Mouse (Mus musculus): ENCODE measurements around the gene Disp3. TPM values are rescaled to one million over a fixed set of nuclear protein-coding genes. Genes with fewer than 3 reads are reported as not detected.
A peak's percentile ranks its signal among the peaks of the same experiment; 100 is the strongest.

The Disp3 gene
- polyA plus RNA-seq, 1 experiment from 2014 or later, result 0.14 TPM

- H3K9ac ChIP-seq, result no peak overlapping the region
- 61% methylated on average over 10 of the region's 10 CpGs for WGBS
- no peaks in the 10 kb centered on the region for H3K36me3 ChIP-seq
- no peaks in the 10 kb centered on the region for H3K4me1 ChIP-seq
- no peak overlapping the region for H3K27ac ChIP-seq
- no peak for ATAC-seq (ENCODE audit: insufficient read depth, low FRiP score, low read depth)
- no peak overlapping the region for H3K4me3 ChIP-seq (replicated peaks)
- no peaks in the 10 kb centered on the region for H3K9me3 ChIP-seq
- H3K27me3 ChIP-seq (replicated peaks), result no peaks in the 10 kb centered on the region
- H3K4me2 ChIP-seq, result no peak overlapping the region
Measured at GRCm38 (mm10) chr4:148314396-148314795, 26.6 kb upstream of the Disp3 start.

GRCm38 (mm10) chr4:148313601-148314000 is 25.8 kb upstream of the Disp3 start:
- ATAC-seq (ENCODE audit: insufficient read depth, low FRiP score, low read depth), result no peak
- Histone ChIP-seq H3K4me2 (no peak overlapping the region), H3K27ac (no peak overlapping the region), H3K4me3 (replicated peaks) (no peak overlapping the region), H3K9ac (no peak overlapping the region), H3K36me3 (no peaks in the 10 kb centered on the region), H3K27me3 (replicated peaks) (no peaks in the 10 kb centered on the region), H3K9me3 (no peaks in the 10 kb centered on the region), H3K4me1 (no peaks in the 10 kb centered on the region)
- 24% methylated on average over 8 of the region's 8 CpGs for WGBS

GRCm38 (mm10) chr4:148312296-148313116 is 24.7 kb upstream of the Disp3 start:
- WGBS, result 65% methylated on average over 16 of the region's 16 CpGs

GRCm38 (mm10) chr4:148310845-148311244 is 23.1 kb upstream of the Disp3 start:
- no peak overlapping the region for H3K4me2 ChIP-seq
- no peaks in the 10 kb centered on the region for H3K4me1 ChIP-seq
- H3K4me3 ChIP-seq (replicated peaks), result no peak overlapping the region
- no peaks in the 10 kb centered on the region for H3K9me3 ChIP-seq
- H3K27ac ChIP-seq, result no peak overlapping the region
- H3K27me3 ChIP-seq (replicated peaks), result no peaks in the 10 kb centered on the region
- no peak overlapping the region for H3K9ac ChIP-seq
- no peak for ATAC-seq (ENCODE audit: insufficient read depth, low FRiP score, low read depth)
- 79% methylated on average over 7 of the region's 7 CpGs for WGBS
- no peaks in the 10 kb centered on the region for H3K36me3 ChIP-seq

More at GRCm38 (mm10) chr4:148312296-148313116, 24.7 kb upstream of the Disp3 start:
- H3K4me1 ChIP-seq, result no peaks in the 10 kb centered on the region
- no peak overlapping the region for H3K27ac ChIP-seq
- H3K27me3 ChIP-seq (replicated peaks), result no peaks in the 10 kb centered on the region
- no peak overlapping the region for H3K4me3 ChIP-seq (replicated peaks)
- no peak overlapping the region for H3K4me2 ChIP-seq
- 0 out of 2 replicates have a peak, but pooled peaks have one; percentile 10 for ATAC-seq (ENCODE audit: insufficient read depth, low FRiP score, low read depth)
- no peak overlapping the region for H3K9ac ChIP-seq
- H3K9me3 ChIP-seq, result no peaks in the 10 kb centered on the region
- no peaks in the 10 kb centered on the region for H3K36me3 ChIP-seq

- 54% methylated on average over 4 of the region's 4 CpGs for WGBS
- H3K36me3 ChIP-seq, result no peaks in the 10 kb centered on the region
- H3K4me3 ChIP-seq (replicated peaks), result no peak overlapping the region
- H3K4me2 ChIP-seq, result no peak overlapping the region
- no peaks in the 10 kb centered on the region for H3K9me3 ChIP-seq
- no peak overlapping the region for H3K9ac ChIP-seq
- no peak overlapping the region for H3K27ac ChIP-seq
- no peaks in the 10 kb centered on the region for H3K4me1 ChIP-seq
- H3K27me3 ChIP-seq (replicated peaks), result no peaks in the 10 kb centered on the region
- ATAC-seq (ENCODE audit: insufficient read depth, low FRiP score, low read depth), result no peak; the same call in 1 of the 2 replicates
Measured at GRCm38 (mm10) chr4:148310126-148310525, 22.4 kb upstream of the Disp3 start.

GRCm38 (mm10) chr4:148306406-148307083 is 18.8 kb upstream of the Disp3 start:
- no peak overlapping the region for H3K27ac ChIP-seq
- H3K27me3 ChIP-seq (replicated peaks), result no peaks in the 10 kb centered on the region
- H3K9ac ChIP-seq, result no peak overlapping the region
- ATAC-seq (ENCODE audit: insufficient read depth, low FRiP score, low read depth), result peak; percentile 19; the same call in 1 of the 2 replicates
- H3K36me3 ChIP-seq, result no peaks in the 10 kb centered on the region
- WGBS, result 39% methylated on average over 16 of the region's 16 CpGs
- no peak overlapping the region for H3K4me3 ChIP-seq (replicated peaks)
- H3K4me2 ChIP-seq, result no peak overlapping the region
- no peaks in the 10 kb centered on the region for H3K9me3 ChIP-seq
- no peaks in the 10 kb centered on the region for H3K4me1 ChIP-seq

GRCm38 (mm10) chr4:148298720-148299119 is 11.0 kb upstream of the Disp3 start:
- Histone ChIP-seq H3K27me3 (replicated peaks) (no peaks in the 10 kb centered on the region), H3K9ac (no peak overlapping the region), H3K4me3 (replicated peaks) (no peak overlapping the region), H3K27ac (no peak overlapping the region), H3K4me1 (no peaks in the 10 kb centered on the region), H3K4me2 (no peak overlapping the region), H3K36me3 (no peaks in the 10 kb centered on the region), H3K9me3 (no peaks in the 10 kb centered on the region)
- no peak for ATAC-seq (ENCODE audit: insufficient read depth, low FRiP score, low read depth)
- WGBS, result 52% methylated on average over 5 of the region's 5 CpGs

- H3K27me3 ChIP-seq (replicated peaks), result no peaks in the 10 kb centered on the region
- no peaks in the 10 kb centered on the region for H3K9me3 ChIP-seq
- H3K4me1 ChIP-seq, result no peaks in the 10 kb centered on the region
- H3K4me2 ChIP-seq, result no peak overlapping the region
- no peak overlapping the region for H3K27ac ChIP-seq
- no peak overlapping the region for H3K9ac ChIP-seq
- H3K4me3 ChIP-seq (replicated peaks), result no peak overlapping the region
- 72% methylated on average over 6 of the region's 6 CpGs for WGBS
- no peak for ATAC-seq (ENCODE audit: insufficient read depth, low FRiP score, low read depth)
- no peaks in the 10 kb centered on the region for H3K36me3 ChIP-seq
Measured at GRCm38 (mm10) chr4:148297640-148298039, 9.9 kb upstream of the Disp3 start.

- H3K4me1 ChIP-seq, result no peaks in the 10 kb centered on the region
- no peaks in the 10 kb centered on the region for H3K9me3 ChIP-seq
- no peak overlapping the region for H3K4me3 ChIP-seq (replicated peaks)
- WGBS, result 16% methylated on average over 5 of the region's 5 CpGs
- no peak overlapping the region for H3K4me2 ChIP-seq
- no peak for ATAC-seq (ENCODE audit: insufficient read depth, low FRiP score, low read depth)
- peaks cover 7% of the 10 kb centered on the region for H3K27me3 ChIP-seq (replicated peaks)
- H3K9ac ChIP-seq, result no peak overlapping the region
- no peaks in the 10 kb centered on the region for H3K36me3 ChIP-seq
- no peak overlapping the region for H3K27ac ChIP-seq
Measured at GRCm38 (mm10) chr4:148293319-148293718, 5.6 kb upstream of the Disp3 start.

GRCm38 (mm10) chr4:148291849-148292248 is 4.1 kb upstream of the Disp3 start:
- H3K36me3 ChIP-seq, result no peaks in the 10 kb centered on the region
- H3K9ac ChIP-seq, result no peak overlapping the region
- WGBS, result 72% methylated on average over 10 of the region's 10 CpGs
- H3K27ac ChIP-seq, result no peak overlapping the region
- ATAC-seq (ENCODE audit: insufficient read depth, low FRiP score, low read depth), result no peak
- peaks cover 6% of the 10 kb centered on the region; the same call in 1 of the 2 replicates for H3K4me1 ChIP-seq
- H3K4me2 ChIP-seq, result no peak overlapping the region
- no peak overlapping the region for H3K4me3 ChIP-seq (replicated peaks)
- H3K27me3 ChIP-seq (replicated peaks), result peaks cover 21% of the 10 kb centered on the region
- H3K9me3 ChIP-seq, result no peaks in the 10 kb centered on the region

- H3K4me3 ChIP-seq (replicated peaks), result no peak overlapping the region
- no peaks in the 10 kb centered on the region for H3K9me3 ChIP-seq
- H3K36me3 ChIP-seq, result no peaks in the 10 kb centered on the region
- H3K27ac ChIP-seq, result no peak overlapping the region
- H3K4me1 ChIP-seq, result peaks cover 6% of the 10 kb centered on the region; the same call in 1 of the 2 replicates
- H3K9ac ChIP-seq, result no peak overlapping the region
- peaks cover 29% of the 10 kb centered on the region for H3K27me3 ChIP-seq (replicated peaks)
- ATAC-seq (ENCODE audit: insufficient read depth, low FRiP score, low read depth), result no peak
- 55% methylated on average over 2 of the region's 2 CpGs for WGBS
- no peak overlapping the region for H3K4me2 ChIP-seq
Measured at GRCm38 (mm10) chr4:148291080-148291479, 3.3 kb upstream of the Disp3 start.

GRCm38 (mm10) chr4:148288055-148288549 is 337 bp upstream of the Disp3 start:
- Histone ChIP-seq H3K27me3 (replicated peaks) (peaks cover 33% of the 10 kb centered on the region), H3K9me3 (no peaks in the 10 kb centered on the region), H3K4me3 (replicated peaks) (peak overlapping the region; percentile 37), H3K36me3 (no peaks in the 10 kb centered on the region), H3K4me1 (peaks cover 6% of the 10 kb centered on the region; the same call in 1 of the 2 replicates), H3K27ac (no peak overlapping the region), H3K4me2 (peak overlapping the region; percentile 69), H3K9ac (no peak overlapping the region)
- ATAC-seq (ENCODE audit: insufficient read depth, low FRiP score, low read depth), result peak; percentile 83
- WGBS, result 4% methylated on average over 29 of the region's 32 CpGs

Data from stomach, embryonic 15.5 days (tissue).